Mouse (Mus musculus) G1E (cell line): ENCODE results near the gene Zfp128.

Source experiments
- CTCF ChIP-seq: IDR thresholded peaks from 2 replicates; pipeline ENCODE4 v1.5.1; 2012; ENCODE audit warnings: low read depth, low read length, inconsistent platforms, mixed read lengths
- TAL1 ChIP-seq: conservative IDR thresholded peaks from 2 replicates; pipeline ENCODE4 v1.6.1; 2012; ENCODE audit warnings: low read depth, low read length, inconsistent platforms, mixed read lengths

DNA sequence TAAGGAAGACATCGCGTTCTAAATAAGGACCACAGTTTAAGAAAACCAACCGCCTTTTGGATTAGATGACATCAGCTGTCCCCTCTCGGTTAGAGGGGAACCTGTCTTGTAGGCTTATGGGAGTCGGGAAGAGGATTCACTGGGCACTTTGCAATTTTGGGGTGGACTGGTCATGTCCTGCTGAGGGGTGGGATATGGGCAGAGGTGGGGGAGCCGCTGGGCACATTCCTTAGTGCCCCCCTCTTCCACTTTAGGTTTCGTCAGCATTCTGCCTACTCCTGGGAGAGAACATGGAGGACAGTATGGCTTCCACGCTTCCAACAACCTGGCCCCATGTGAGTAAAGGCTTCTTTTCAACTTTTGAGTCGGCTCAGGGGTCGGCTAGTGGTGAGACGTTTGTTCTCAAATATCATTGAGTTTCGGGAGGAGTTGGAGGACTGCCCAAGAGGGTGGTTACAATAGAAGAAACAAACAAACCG lies 45.7 kb upstream of the Zfp128 start:
- TF ChIP-seq TAL1: no peak
- TF ChIP-seq CTCF: no peak
